Mouse (Mus musculus) limb, embryonic 10.5 days (tissue): ENCODE measurements around the gene Bean1. TPM values are rescaled to one million over a fixed set of nuclear protein-coding genes. Genes with fewer than 3 reads are reported as not detected.

Experiments
- DNase-seq: peaks from one replicate; pipeline ENCODE4 v3.0.0-alpha.2; 2017; ENCODE audit warnings: low spot score
- H3K27ac ChIP-seq: fragments of 300-500 bp; sonication (generic); 2 replicates; pipeline ENCODE4 v1.5.1; 2016; ENCODE audit warnings: mild to moderate bottlenecking
- H3K27me3 ChIP-seq: fragments of 300-500 bp; sonication (generic); 2 replicates; pipeline ENCODE4 v1.6.1; 2016; ENCODE audit warnings: low read depth, mild to moderate bottlenecking; ENCODE audit not compliant: poor library complexity, severe bottlenecking
- H3K36me3 ChIP-seq: fragments of 300-500 bp; sonication (generic); 2 replicates; pipeline ENCODE4 v1.6.1; 2016; ENCODE audit warnings: mild to moderate bottlenecking, moderate library complexity
- H3K4me1 ChIP-seq: fragments of 300-500 bp; sonication (generic); 2 replicates; pipeline ENCODE4 v1.6.1; 2016
- H3K4me3 ChIP-seq: fragments of 300-500 bp; sonication (generic); 2 replicates; pipeline ENCODE4 v1.5.1; 2016; ENCODE audit warnings: mild to moderate bottlenecking, moderate library complexity
- H3K9me3 ChIP-seq: fragments of 300-500 bp; sonication (generic); replicated peaks from 2 replicates; pipeline ENCODE4 v1.6.1; 2016; ENCODE audit warnings: mild to moderate bottlenecking
- WGBS: fragments of 180-500 bp; shearing (Covaris S2); methylation state at CpG from one replicate; pipeline ENCODE4 v1.1.7; 2016; 5-methylcytosine and 5-hydroxymethylcytosine counted together
- polyA plus RNA-seq: library from polyadenylated mRNA; unstranded; fragments of >200 nt; fragmentation: Nextera tagmentation; extraction: Ambion mirVana; gene quantifications from 2 replicates; pipeline ENCODE4 v1.2.1, GENCODE M21; 2016

Bean1 gene
- 0.10 and 0.23 TPM in 2 replicates for polyA plus RNA-seq

GRCm38 (mm10) chr8:104170118-104171049 lies at the start of gene Bean1:
Bean1 (plus strand) TSS chr8:104170442.
- Histone ChIP-seq H3K4me3 (peak within 1 kb of the TSS; percentile 79), H3K4me1 (peaks cover 17% of the 10 kb centered on the region), H3K9me3 (no peaks in the 10 kb centered on the region), H3K27me3 (peaks cover 60% of the 10 kb centered on the region), H3K36me3 (no peaks in the 10 kb centered on the region), H3K27ac (peak within 1 kb of the TSS; percentile 77)
- 2% methylated on average over 87 of the region's 87 CpGs for WGBS
- DNase-seq: peak; percentile 66

- H3K4me1 ChIP-seq: no peaks in the 10 kb centered on the region
- H3K9me3 ChIP-seq: no peaks in the 10 kb centered on the region
- DNase-seq: no peak
- WGBS: 87% methylated on average over 12 of the region's 12 CpGs
- no peak overlapping the region for H3K4me3 ChIP-seq
- no peaks in the 10 kb centered on the region for H3K36me3 ChIP-seq
- H3K27ac ChIP-seq: no peak overlapping the region
- no peaks in the 10 kb centered on the region for H3K27me3 ChIP-seq
Observed at GRCm38 (mm10) chr8:104121640-104122416, 48.4 kb upstream of the Bean1 start.

DNA sequence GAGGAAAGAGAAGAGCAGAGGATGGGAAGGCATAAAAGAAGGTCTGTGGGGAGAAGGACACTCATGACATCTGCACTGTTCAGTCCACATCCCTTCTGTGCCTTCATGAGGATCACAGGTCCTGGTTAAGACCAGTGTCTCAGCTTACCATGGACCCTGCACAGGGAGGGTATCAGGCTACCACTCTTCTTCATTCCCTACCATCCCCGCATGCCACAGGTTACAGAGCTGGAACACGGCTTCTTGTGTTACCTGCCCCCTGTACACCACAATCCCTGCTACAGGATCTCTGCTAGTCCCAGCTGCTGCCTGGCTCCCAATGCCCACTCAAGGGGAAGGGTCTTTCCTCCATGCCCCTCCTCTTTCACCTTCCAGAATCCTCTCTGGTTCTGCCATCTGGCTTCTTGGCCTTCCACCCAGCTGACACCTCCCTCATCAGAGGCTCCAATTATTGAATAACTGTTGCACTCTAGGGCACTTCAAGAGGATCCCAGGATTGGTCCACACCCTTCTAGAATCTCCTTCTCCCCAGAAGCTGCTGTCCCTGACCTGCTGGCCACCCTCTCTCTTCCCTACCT lies 47.1 kb upstream of the Bean1 start:
- Histone ChIP-seq H3K27me3 (no peaks in the 10 kb centered on the region), H3K4me3 (no peak overlapping the region), H3K4me1 (no peaks in the 10 kb centered on the region), H3K9me3 (no peaks in the 10 kb centered on the region), H3K36me3 (no peaks in the 10 kb centered on the region), H3K27ac (no peak overlapping the region)
- no peak for DNase-seq
- WGBS: 98% methylated on average over 2 of the region's 2 CpGs

GRCm38 (mm10) chr8:104124534-104124933 lies 45.7 kb upstream of the Bean1 start:
- H3K4me3 ChIP-seq: no peak overlapping the region
- 88% methylated on average over 5 of the region's 5 CpGs for WGBS
- no peaks in the 10 kb centered on the region for H3K9me3 ChIP-seq
- DNase-seq: no peak
- no peak overlapping the region for H3K27ac ChIP-seq
- no peaks in the 10 kb centered on the region for H3K4me1 ChIP-seq
- no peaks in the 10 kb centered on the region for H3K27me3 ChIP-seq
- no peaks in the 10 kb centered on the region for H3K36me3 ChIP-seq

GRCm38 (mm10) chr8:104127160-104127883 lies 42.9 kb upstream of the Bean1 start:
- no peaks in the 10 kb centered on the region for H3K36me3 ChIP-seq
- H3K4me3 ChIP-seq: no peak overlapping the region
- H3K27ac ChIP-seq: no peak overlapping the region
- no peaks in the 10 kb centered on the region for H3K4me1 ChIP-seq
- H3K27me3 ChIP-seq: no peaks in the 10 kb centered on the region
- no peaks in the 10 kb centered on the region for H3K9me3 ChIP-seq
- WGBS: 80% methylated on average over 4 of the region's 4 CpGs
- no peak for DNase-seq

- Histone ChIP-seq H3K4me3 (no peak overlapping the region), H3K27ac (no peak overlapping the region), H3K36me3 (no peaks in the 10 kb centered on the region), H3K4me1 (no peaks in the 10 kb centered on the region), H3K9me3 (no peaks in the 10 kb centered on the region), H3K27me3 (no peaks in the 10 kb centered on the region)
- no peak for DNase-seq
- WGBS: 91% methylated on average over 9 of the region's 9 CpGs
Observed at GRCm38 (mm10) chr8:104130916-104131315, 39.3 kb upstream of the Bean1 start.

- Histone ChIP-seq H3K27ac (no peak overlapping the region), H3K4me1 (no peaks in the 10 kb centered on the region), H3K9me3 (no peaks in the 10 kb centered on the region), H3K27me3 (no peaks in the 10 kb centered on the region), H3K36me3 (no peaks in the 10 kb centered on the region), H3K4me3 (no peak overlapping the region)
- DNase-seq: no peak
- 88% methylated on average over 7 of the region's 7 CpGs for WGBS
Observed at GRCm38 (mm10) chr8:104131414-104131975, 38.7 kb upstream of the Bean1 start.

DNA sequence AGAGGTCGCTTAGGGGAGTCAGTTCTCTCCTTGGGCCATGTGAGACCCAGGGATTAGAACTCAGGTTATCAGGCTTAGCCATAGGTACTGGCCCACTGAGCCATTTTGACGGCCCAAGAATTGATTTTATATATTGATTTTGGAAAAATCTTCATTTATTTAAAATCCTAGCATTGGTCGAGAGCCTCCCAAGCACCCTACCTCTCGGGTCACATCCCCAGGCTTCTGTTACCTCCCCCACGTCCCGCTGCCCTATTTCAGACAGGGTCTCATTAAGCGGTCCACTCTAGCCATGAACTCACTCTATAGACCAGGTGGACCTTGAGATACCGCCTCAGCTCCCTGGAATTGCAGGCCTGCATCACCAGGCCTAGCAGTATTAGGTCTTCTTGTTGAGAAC lies 35.7 kb upstream of the Bean1 start:
- no peak overlapping the region for H3K27ac ChIP-seq
- H3K4me3 ChIP-seq: no peak overlapping the region
- no peak for DNase-seq
- no peaks in the 10 kb centered on the region for H3K36me3 ChIP-seq
- no peaks in the 10 kb centered on the region for H3K4me1 ChIP-seq
- WGBS: 95% methylated on average over 8 of the region's 8 CpGs
- H3K9me3 ChIP-seq: no peaks in the 10 kb centered on the region
- H3K27me3 ChIP-seq: no peaks in the 10 kb centered on the region

GRCm38 (mm10) chr8:104136277-104136676 lies 34.0 kb upstream of the Bean1 start:
- H3K4me3 ChIP-seq: no peak overlapping the region
- H3K9me3 ChIP-seq: no peaks in the 10 kb centered on the region
- DNase-seq: peak; percentile 11
- H3K27me3 ChIP-seq: no peaks in the 10 kb centered on the region
- no peaks in the 10 kb centered on the region for H3K4me1 ChIP-seq
- H3K36me3 ChIP-seq: no peaks in the 10 kb centered on the region
- no peak overlapping the region for H3K27ac ChIP-seq
- 95% methylated on average over 3 of the region's 3 CpGs for WGBS

DNA sequence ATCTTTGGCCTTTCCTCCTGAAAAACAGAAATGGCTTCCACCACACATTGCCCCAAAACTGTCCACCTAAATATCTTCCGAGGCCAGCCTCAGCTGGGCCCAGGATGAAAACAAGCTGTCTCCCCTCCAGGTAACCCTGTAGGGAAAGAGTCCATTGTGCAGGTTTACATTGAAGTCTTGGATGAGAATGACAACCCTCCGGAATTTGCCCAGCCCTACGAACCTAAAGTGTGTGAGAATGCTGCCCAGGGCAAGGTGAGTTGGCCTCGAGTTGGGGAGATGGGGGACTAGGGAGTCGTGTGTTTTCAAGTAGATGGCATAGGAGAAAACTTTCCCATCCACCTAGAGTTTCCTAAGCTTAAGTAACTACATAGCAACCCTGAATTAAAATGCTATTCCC lies 32.6 kb upstream of the Bean1 start:
- peak; percentile 15 for DNase-seq
- Histone ChIP-seq H3K9me3 (no peaks in the 10 kb centered on the region), H3K27ac (no peak overlapping the region), H3K4me1 (no peaks in the 10 kb centered on the region), H3K36me3 (no peaks in the 10 kb centered on the region), H3K27me3 (no peaks in the 10 kb centered on the region), H3K4me3 (no peak overlapping the region)
- 84% methylated on average over 5 of the region's 5 CpGs for WGBS

- no peak overlapping the region for H3K4me3 ChIP-seq
- H3K4me1 ChIP-seq: no peaks in the 10 kb centered on the region
- no peak overlapping the region for H3K27ac ChIP-seq
- 91% methylated on average over 13 of the region's 13 CpGs for WGBS
- H3K27me3 ChIP-seq: no peaks in the 10 kb centered on the region
- H3K36me3 ChIP-seq: no peaks in the 10 kb centered on the region
- no peaks in the 10 kb centered on the region for H3K9me3 ChIP-seq
- DNase-seq: no peak
Observed at GRCm38 (mm10) chr8:104140611-104141010, 29.6 kb upstream of the Bean1 start.

DNA sequence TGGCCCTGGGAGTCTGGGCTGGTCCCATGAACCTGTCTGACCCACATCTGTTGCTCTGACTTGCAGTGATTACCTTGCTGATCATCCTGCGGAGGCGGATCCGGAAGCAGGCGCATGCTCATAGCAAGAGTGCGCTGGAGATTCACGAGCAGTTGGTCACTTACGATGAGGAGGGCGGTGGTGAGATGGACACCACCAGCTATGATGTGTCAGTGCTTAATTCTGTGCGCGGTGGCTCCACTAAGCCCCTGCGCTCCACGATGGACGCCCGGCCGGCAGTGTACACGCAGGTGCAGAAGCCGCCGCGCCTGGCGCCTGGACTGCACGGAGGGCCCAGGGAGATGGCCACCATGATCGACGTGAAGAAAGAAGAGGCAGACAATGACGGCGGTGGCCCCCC lies 27.8 kb upstream of the Bean1 start:
- Histone ChIP-seq H3K9me3 (no peaks in the 10 kb centered on the region), H3K27ac (no peak overlapping the region), H3K36me3 (no peaks in the 10 kb centered on the region), H3K4me3 (no peak overlapping the region), H3K4me1 (no peaks in the 10 kb centered on the region), H3K27me3 (no peaks in the 10 kb centered on the region)
- DNase-seq: no peak
- 90% methylated on average over 25 of the region's 25 CpGs for WGBS
